Mouse (Mus musculus): Measurements from ENCODE around the gene Gper1. TPM values are rescaled to one million over a fixed set of nuclear protein-coding genes. Genes with fewer than 3 reads are reported as not detected.
A peak's percentile ranks its signal among the peaks of the same experiment; 100 is the strongest.

The Gper1 gene
- polyA plus RNA-seq, 1 experiment from 2014 or later, result 4.0 TPM

DNA sequence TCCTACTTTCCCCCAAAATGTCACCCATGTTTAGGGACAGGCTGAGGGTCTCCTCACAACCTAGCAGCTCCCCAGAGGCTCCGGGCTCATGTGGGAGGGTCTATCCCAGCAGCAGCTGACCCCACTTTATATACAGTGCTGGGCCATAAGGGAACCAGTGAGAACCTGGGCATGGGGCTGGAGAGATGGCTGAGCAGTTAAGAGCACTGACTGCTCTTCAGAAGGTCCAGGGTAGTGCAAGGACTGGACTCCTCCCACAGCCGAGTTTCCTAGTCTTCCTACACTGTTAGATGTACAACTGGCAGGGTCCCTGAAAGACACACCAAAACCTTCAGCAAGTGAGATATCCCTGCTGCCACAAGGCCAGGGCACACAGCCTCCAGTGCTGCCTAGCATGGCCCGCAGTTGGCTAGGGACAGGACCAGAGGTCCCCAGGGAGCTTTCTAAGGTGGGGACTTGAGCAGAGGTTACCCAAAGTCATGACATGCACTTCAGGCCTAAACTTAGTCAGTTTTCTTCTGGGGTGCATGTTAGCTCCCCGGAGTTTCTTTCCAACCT is 25.5 kb upstream of the Gper1 start:
- ATAC-seq (replicated peaks; ENCODE audit: extremely low read depth, insufficient read depth, low FRiP score), result no peak
- Histone ChIP-seq H3K27me3 (ENCODE audit: control insufficient read depth, insufficient read depth, low read length) (no peaks in the 10 kb centered on the region), H3K4me3 (ENCODE audit: low read length) (no peak overlapping the region), H3K4me2 (ENCODE audit: low read depth, low read length) (no peak overlapping the region; the same call in 1 of the 2 replicates), H3K9ac (ENCODE audit: low read length) (peak overlapping the region; percentile 58), H3K4me1 (ENCODE audit: control insufficient read depth, insufficient read depth, low read length) (peaks cover 17% of the 10 kb centered on the region), H3K36me3 (ENCODE audit: control insufficient read depth, insufficient read depth) (peaks cover 11% of the 10 kb centered on the region), H3K9me3 (replicated peaks; ENCODE audit: control insufficient read depth, low read length) (no peaks in the 10 kb centered on the region), H3K27ac (ENCODE audit: low read length) (peak overlapping the region; percentile 51)
- 80% methylated on average over 4 of the region's 4 CpGs for WGBS

- ATAC-seq (replicated peaks; ENCODE audit: extremely low read depth, insufficient read depth, low FRiP score), result peak; percentile 79
- H3K9me3 ChIP-seq (replicated peaks; ENCODE audit: control insufficient read depth, low read length), result no peaks in the 10 kb centered on the region
- peaks cover 7% of the 10 kb centered on the region for H3K36me3 ChIP-seq (ENCODE audit: control insufficient read depth, insufficient read depth)
- no peak overlapping the region for H3K4me3 ChIP-seq (ENCODE audit: low read length)
- H3K4me2 ChIP-seq (ENCODE audit: low read depth, low read length), result peak overlapping the region; percentile 4
- peaks cover 17% of the 10 kb centered on the region for H3K4me1 ChIP-seq (ENCODE audit: control insufficient read depth, insufficient read depth, low read length)
- H3K9ac ChIP-seq (ENCODE audit: low read length), result peak overlapping the region; percentile 58
- WGBS, result 17% methylated on average over 5 of the region's 5 CpGs
- H3K27ac ChIP-seq (ENCODE audit: low read length), result peak overlapping the region; percentile 55
- no peaks in the 10 kb centered on the region for H3K27me3 ChIP-seq (ENCODE audit: control insufficient read depth, insufficient read depth, low read length)
These were observed 24.8 kb upstream of the Gper1 start for GRCm38 (mm10) chr5:139397959-139398753.

DNA sequence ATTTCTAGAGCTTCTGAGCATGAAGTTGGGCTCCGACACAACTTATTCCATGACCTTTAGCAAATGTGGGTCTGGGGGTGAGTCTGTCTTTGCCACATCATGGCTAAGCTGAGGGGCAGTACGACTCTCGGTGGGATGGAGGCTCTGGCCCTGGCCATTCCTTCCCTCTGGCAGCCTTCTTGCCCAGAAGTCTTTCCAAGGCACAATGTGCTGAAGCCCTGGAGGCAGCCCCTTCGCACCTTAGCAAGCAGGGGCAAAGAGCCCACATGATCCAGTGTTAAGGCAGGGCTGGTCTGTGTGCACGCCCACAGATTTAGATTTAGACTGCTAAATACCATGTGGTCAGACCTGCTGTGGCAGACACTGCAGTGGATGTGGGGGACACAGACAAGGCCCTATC is 24.2 kb upstream of the Gper1 start:
- no peak for ATAC-seq (replicated peaks; ENCODE audit: extremely low read depth, insufficient read depth, low FRiP score)
- Histone ChIP-seq H3K27ac (ENCODE audit: low read length) (no peak overlapping the region), H3K9ac (ENCODE audit: low read length) (no peak overlapping the region)

GRCm38 (mm10) chr5:139399991-139400390 is 23.0 kb upstream of the Gper1 start:
- Histone ChIP-seq H3K27me3 (ENCODE audit: control insufficient read depth, insufficient read depth, low read length) (no peaks in the 10 kb centered on the region), H3K4me3 (ENCODE audit: low read length) (no peak overlapping the region), H3K4me2 (ENCODE audit: low read depth, low read length) (no peak overlapping the region), H3K36me3 (ENCODE audit: control insufficient read depth, insufficient read depth) (no peaks in the 10 kb centered on the region), H3K27ac (ENCODE audit: low read length) (no peak overlapping the region), H3K9ac (ENCODE audit: low read length) (no peak overlapping the region), H3K9me3 (replicated peaks; ENCODE audit: control insufficient read depth, low read length) (no peaks in the 10 kb centered on the region), H3K4me1 (ENCODE audit: control insufficient read depth, insufficient read depth, low read length) (peaks cover 19% of the 10 kb centered on the region)
- ATAC-seq (replicated peaks; ENCODE audit: extremely low read depth, insufficient read depth, low FRiP score), result no peak
- 66% methylated on average over 14 of the region's 14 CpGs for WGBS

More for the DNA sequence above, 24.2 kb upstream of the Gper1 start:
- peaks cover 17% of the 10 kb centered on the region for H3K4me1 ChIP-seq (ENCODE audit: control insufficient read depth, insufficient read depth, low read length)
- 67% methylated on average over 5 of the region's 5 CpGs for WGBS
- peak overlapping the region; percentile 4; the same call in 1 of the 2 replicates for H3K4me2 ChIP-seq (ENCODE audit: low read depth, low read length)
- H3K9me3 ChIP-seq (replicated peaks; ENCODE audit: control insufficient read depth, low read length), result no peaks in the 10 kb centered on the region
- no peak overlapping the region for H3K4me3 ChIP-seq (ENCODE audit: low read length)
- H3K27me3 ChIP-seq (ENCODE audit: control insufficient read depth, insufficient read depth, low read length), result no peaks in the 10 kb centered on the region
- H3K36me3 ChIP-seq (ENCODE audit: control insufficient read depth, insufficient read depth), result peaks cover 3% of the 10 kb centered on the region; the same call in 1 of the 2 replicates

- Histone ChIP-seq H3K9me3 (replicated peaks; ENCODE audit: control insufficient read depth, low read length) (no peaks in the 10 kb centered on the region), H3K9ac (ENCODE audit: low read length) (no peak overlapping the region), H3K4me1 (ENCODE audit: control insufficient read depth, insufficient read depth, low read length) (peaks cover 23% of the 10 kb centered on the region), H3K4me3 (ENCODE audit: low read length) (no peak overlapping the region), H3K27ac (ENCODE audit: low read length) (no peak overlapping the region), H3K36me3 (ENCODE audit: control insufficient read depth, insufficient read depth) (no peaks in the 10 kb centered on the region), H3K27me3 (ENCODE audit: control insufficient read depth, insufficient read depth, low read length) (no peaks in the 10 kb centered on the region), H3K4me2 (ENCODE audit: low read depth, low read length) (no peak overlapping the region)
- 91% methylated on average over 2 of the region's 2 CpGs for WGBS
- ATAC-seq (replicated peaks; ENCODE audit: extremely low read depth, insufficient read depth, low FRiP score), result no peak
These were observed 20.8 kb upstream of the Gper1 start for GRCm38 (mm10) chr5:139402106-139402505.

GRCm38 (mm10) chr5:139403692-139404260 is 19.2 kb upstream of the Gper1 start:
- no peak overlapping the region for H3K27ac ChIP-seq (ENCODE audit: low read length)
- H3K9ac ChIP-seq (ENCODE audit: low read length), result no peak overlapping the region
- WGBS, result 83% methylated on average over 8 of the region's 8 CpGs
- ATAC-seq (replicated peaks; ENCODE audit: extremely low read depth, insufficient read depth, low FRiP score), result no peak
- H3K4me2 ChIP-seq (ENCODE audit: low read depth, low read length), result no peak overlapping the region
- H3K4me1 ChIP-seq (ENCODE audit: control insufficient read depth, insufficient read depth, low read length), result peaks cover 11% of the 10 kb centered on the region
- H3K27me3 ChIP-seq (ENCODE audit: control insufficient read depth, insufficient read depth, low read length), result no peaks in the 10 kb centered on the region
- no peak overlapping the region for H3K4me3 ChIP-seq (ENCODE audit: low read length)
- no peaks in the 10 kb centered on the region for H3K9me3 ChIP-seq (replicated peaks; ENCODE audit: control insufficient read depth, low read length)
- H3K36me3 ChIP-seq (ENCODE audit: control insufficient read depth, insufficient read depth), result no peaks in the 10 kb centered on the region

DNA sequence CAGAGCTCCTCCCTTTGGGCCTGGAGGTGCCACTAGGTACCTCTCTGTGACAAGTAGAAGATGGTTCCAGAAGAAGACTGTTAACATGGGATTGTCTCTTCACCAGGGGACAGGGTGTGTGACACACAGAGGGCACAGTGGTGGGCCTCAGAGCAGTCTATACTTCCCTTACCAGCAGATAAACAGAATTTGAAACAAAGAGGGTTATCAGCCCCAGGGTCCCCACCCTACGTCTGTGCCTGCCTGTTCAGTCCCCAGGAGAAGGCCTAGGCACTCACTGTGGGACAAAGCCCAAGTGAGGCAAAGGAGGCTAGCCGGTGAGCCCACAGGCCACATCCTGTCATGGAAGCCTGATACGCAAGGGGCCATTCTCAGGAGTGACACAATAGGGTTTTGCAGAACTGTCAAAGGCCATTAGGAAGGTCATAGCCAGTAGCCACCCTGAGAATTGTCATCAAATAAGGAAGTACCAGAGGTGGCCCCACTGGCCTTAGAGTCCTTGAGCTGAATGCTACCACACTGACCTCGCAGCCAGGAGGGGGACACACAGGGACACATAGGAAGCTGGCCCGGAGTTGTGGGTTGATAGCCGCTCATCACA is 18.1 kb upstream of the Gper1 start, which contains the start of gene C130050O18Rik:
Gene C130050O18Rik (plus strand): TSS at position 480 of the 601 bp plus-strand sequence.
- no peak within 1 kb of the TSS for H3K4me3 ChIP-seq (ENCODE audit: low read length)
- ATAC-seq (replicated peaks; ENCODE audit: extremely low read depth, insufficient read depth, low FRiP score), result no peak
- H3K4me1 ChIP-seq (ENCODE audit: control insufficient read depth, insufficient read depth, low read length), result peaks cover 15% of the 10 kb centered on the region
- no peaks in the 10 kb centered on the region for H3K27me3 ChIP-seq (ENCODE audit: control insufficient read depth, insufficient read depth, low read length)
- H3K4me2 ChIP-seq (ENCODE audit: low read depth, low read length), result no peak within 1 kb of the TSS
- no peak within 1 kb of the TSS for H3K27ac ChIP-seq (ENCODE audit: low read length)
- no peaks in the 10 kb centered on the region for H3K9me3 ChIP-seq (replicated peaks; ENCODE audit: control insufficient read depth, low read length)
- WGBS, result 69% methylated on average over 6 of the region's 6 CpGs
- H3K36me3 ChIP-seq (ENCODE audit: control insufficient read depth, insufficient read depth), result no peaks in the 10 kb centered on the region
- H3K9ac ChIP-seq (ENCODE audit: low read length), result no peak within 1 kb of the TSS

- H3K4me2 ChIP-seq (ENCODE audit: low read depth, low read length), result no peak overlapping the region
These were observed 17.5 kb upstream of the Gper1 start for GRCm38 (mm10) chr5:139405478-139405877.

GRCm38 (mm10) chr5:139405953-139406352 is 17.0 kb upstream of the Gper1 start:
- no peak for ATAC-seq (replicated peaks; ENCODE audit: extremely low read depth, insufficient read depth, low FRiP score)
- no peak overlapping the region for H3K27ac ChIP-seq (ENCODE audit: low read length)
- 52% methylated on average over 3 of the region's 3 CpGs for WGBS
- no peaks in the 10 kb centered on the region for H3K27me3 ChIP-seq (ENCODE audit: control insufficient read depth, insufficient read depth, low read length)
- no peak overlapping the region for H3K4me2 ChIP-seq (ENCODE audit: low read depth, low read length)
- H3K36me3 ChIP-seq (ENCODE audit: control insufficient read depth, insufficient read depth), result no peaks in the 10 kb centered on the region
- H3K9ac ChIP-seq (ENCODE audit: low read length), result no peak overlapping the region
- no peaks in the 10 kb centered on the region for H3K9me3 ChIP-seq (replicated peaks; ENCODE audit: control insufficient read depth, low read length)
- H3K4me3 ChIP-seq (ENCODE audit: low read length), result no peak overlapping the region
- peaks cover 15% of the 10 kb centered on the region for H3K4me1 ChIP-seq (ENCODE audit: control insufficient read depth, insufficient read depth, low read length)

More at GRCm38 (mm10) chr5:139405478-139405877, 17.5 kb upstream of the Gper1 start:
- Histone ChIP-seq H3K27ac (ENCODE audit: low read length) (no peak overlapping the region), H3K4me1 (ENCODE audit: control insufficient read depth, insufficient read depth, low read length) (peaks cover 15% of the 10 kb centered on the region), H3K27me3 (ENCODE audit: control insufficient read depth, insufficient read depth, low read length) (no peaks in the 10 kb centered on the region), H3K36me3 (ENCODE audit: control insufficient read depth, insufficient read depth) (no peaks in the 10 kb centered on the region), H3K9ac (ENCODE audit: low read length) (no peak overlapping the region), H3K4me3 (ENCODE audit: low read length) (no peak overlapping the region), H3K9me3 (replicated peaks; ENCODE audit: control insufficient read depth, low read length) (no peaks in the 10 kb centered on the region)
- ATAC-seq (replicated peaks; ENCODE audit: extremely low read depth, insufficient read depth, low FRiP score), result no peak
- WGBS, result 67% methylated on average over 7 of the region's 7 CpGs

Measured in heart, embryonic 16.5 days (tissue).